Mouse (Mus musculus) heart, adult 2 months (tissue): Measurements from ENCODE around the gene Ppil6.

Experiments used
- CTCF ChIP-seq: fragments of 200-600 bp; IDR thresholded peaks from 2 replicates; pipeline ENCODE4 v1.8.1; 2022; ENCODE audit warnings: antibody characterized with exemption, mild to moderate bottlenecking, moderate library complexity
- EP300 ChIP-seq: fragments of 200-500 bp; IDR thresholded peaks from 2 replicates; pipeline ENCODE4 v1.6.1; 2011; ENCODE audit warnings: low read depth, low read length, control low read depth; ENCODE audit not compliant: insufficient read depth
- POLR2A ChIP-seq: fragments of 200-500 bp; IDR thresholded peaks from 2 replicates; pipeline ENCODE4 v1.6.1; 2011; ENCODE audit warnings: mild to moderate bottlenecking, low read depth, low read length, control low read depth; ENCODE audit not compliant: insufficient read depth

- no peak for TF ChIP-seq POLR2A
- no peak for TF ChIP-seq CTCF
- no peak for TF ChIP-seq EP300
Observed at GRCm38 (mm10) chr10:41448216-41448615, 42.0 kb upstream of the Ppil6 start.
